1 mouse cellular context compared by ENCODE assay signal in the genomic region with DNA sequence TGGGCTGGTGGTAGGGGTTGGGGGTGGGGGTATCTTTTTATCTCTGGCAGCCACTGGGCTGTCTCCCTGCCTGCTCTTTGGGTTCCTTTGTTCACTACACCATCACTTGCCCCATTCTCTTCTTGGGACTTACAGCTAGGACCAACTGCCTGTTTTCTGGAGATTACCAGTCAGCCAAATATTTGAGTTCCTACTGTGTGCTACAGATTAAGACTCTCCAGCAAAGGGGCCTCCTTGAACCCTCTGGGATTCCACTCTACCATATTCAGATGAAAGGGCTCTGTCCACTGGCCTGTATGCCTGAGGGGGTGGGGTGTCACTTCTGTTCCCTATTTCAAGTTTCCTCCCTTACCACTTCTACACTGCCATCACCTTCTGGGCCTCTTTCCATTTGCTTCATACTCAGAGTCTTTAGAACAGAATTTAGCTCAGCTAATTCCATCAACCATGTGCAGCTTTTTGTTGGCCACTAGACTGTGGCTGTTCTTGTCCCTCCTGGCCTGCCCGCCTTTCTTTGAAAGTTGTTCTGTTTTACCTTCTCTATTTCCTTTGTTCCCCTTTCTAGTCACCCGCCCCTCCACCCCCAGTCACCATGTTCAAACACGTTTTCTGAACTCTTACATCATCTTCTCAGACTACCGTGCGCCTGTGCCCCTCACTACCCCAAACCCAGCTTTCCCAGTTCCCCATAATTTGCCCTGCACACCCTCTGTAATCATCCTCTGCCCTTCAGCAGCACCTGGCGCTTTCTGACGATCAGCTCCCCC.
A peak's percentile ranks its signal among the peaks of the same experiment; 100 is the strongest.
TF ChIP-seq lines count a peak whose summit lies in the region.

No protein-coding gene starts in this region.

TF ChIP-seq in MEL, 35 proteins besides CTCF, POLR2A, EP300 and RAD21 (continued from another document):
- TF ChIP-seq MAFK (IDR thresholded peaks at IDR 0.05; ENCODE audit: borderline replicate concordance, low read depth, low read length) = no peak
- peak; percentile 40; the same call in 1 of the 2 replicates for TF ChIP-seq ZMIZ1 (IDR thresholded peaks at IDR 0.05; ENCODE audit: low read depth, low read length)
- TF ChIP-seq ETS1 (IDR thresholded peaks at IDR 0.05; ENCODE audit: low read depth, low read length) = peak; percentile 82
- TF ChIP-seq ZNF384 (IDR thresholded peaks at IDR 0.05; ENCODE audit: low read depth, low read length) = no peak
- no peak for TF ChIP-seq USF2 (IDR thresholded peaks at IDR 0.05; ENCODE audit: borderline replicate concordance in 1 of 2, insufficient read depth in 1 of 2, low read depth in 1 of 2, low read length in 2 of 2)
- TF ChIP-seq E2F4 (IDR thresholded peaks at IDR 0.05; ENCODE audit: borderline replicate concordance, low read depth, low read length) = no peak
- TF ChIP-seq NRF1 (IDR thresholded peaks at IDR 0.05; ENCODE audit: insufficient read depth, low read depth, low read length, poor library complexity, severe bottlenecking) = peak; percentile 46; the same call in 1 of the 2 replicates
- TF ChIP-seq GABPA (IDR thresholded peaks at IDR 0.05; ENCODE audit: low read depth, low read length) = no peak
